Mouse (Mus musculus): ENCODE data around the gene Gm7970.
"Not testable (repeated sequence)": the region's sequence is repeated elsewhere in the genome, so short reads cannot be mapped to it uniquely, and the experiment has no call there.

Gm7970 gene

GRCm38 (mm10) chr14:41555483-41555882, at the start of gene Gm7970:
TSS of gene Gm7970 (minus strand) at chr14:41555583.
- not testable (repeated sequence) for DNase-seq

- not testable (repeated sequence) for DNase-seq
Observed at GRCm38 (mm10) chr14:41600935-41601334, 45.6 kb upstream of the Gm7970 start.

GRCm38 (mm10) chr14:41586346-41586745, 31.0 kb upstream of the Gm7970 start:
- not testable (repeated sequence) for DNase-seq

DNA sequence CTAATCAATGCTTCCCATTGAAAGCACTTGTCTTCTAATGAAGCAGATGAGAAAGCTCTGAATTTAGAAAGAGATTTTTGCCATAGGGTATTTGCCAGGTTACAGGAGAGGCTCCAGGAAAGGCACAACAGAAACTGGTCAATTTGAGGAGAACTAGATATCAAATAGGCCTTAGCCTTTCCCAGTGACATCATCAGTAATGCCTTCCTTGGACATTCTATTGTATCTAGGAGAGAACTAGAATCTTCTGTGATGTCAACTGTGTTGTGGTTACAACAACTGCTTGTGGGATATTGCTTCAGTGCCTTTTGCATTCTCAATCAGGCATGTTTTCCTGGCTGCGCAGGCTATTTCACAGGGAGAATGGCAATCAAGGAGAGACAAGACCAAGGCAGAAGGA, 17.5 kb upstream of the Gm7970 start, which contains the start of gene 1700049E17Rik2:
1700049E17Rik2 (plus strand) TSS at position 301 of the 400 bp plus-strand sequence.
- DNase-seq: not testable (repeated sequence)

DNA sequence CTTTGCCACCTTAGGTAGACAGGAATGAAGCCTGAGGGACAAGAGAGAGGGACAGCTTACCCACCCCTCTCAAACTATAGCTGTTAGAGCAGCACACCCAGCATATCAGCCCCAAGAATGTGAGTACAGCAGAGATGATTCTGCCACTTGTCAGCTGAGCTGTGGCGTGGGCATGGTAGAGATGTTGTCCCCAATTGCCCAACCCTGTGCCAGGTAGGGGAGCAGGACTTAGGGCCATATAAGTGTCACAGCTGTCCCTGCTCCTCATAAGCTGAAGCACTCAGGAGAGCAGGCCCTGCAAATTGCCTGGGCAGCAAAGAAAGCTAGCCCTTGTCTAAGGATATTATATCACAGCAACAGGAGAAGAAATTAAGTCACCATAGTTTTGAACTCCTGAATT, 30.7 kb downstream of the Gm7970 start:
- DNase-seq: not testable (repeated sequence)

DNA sequence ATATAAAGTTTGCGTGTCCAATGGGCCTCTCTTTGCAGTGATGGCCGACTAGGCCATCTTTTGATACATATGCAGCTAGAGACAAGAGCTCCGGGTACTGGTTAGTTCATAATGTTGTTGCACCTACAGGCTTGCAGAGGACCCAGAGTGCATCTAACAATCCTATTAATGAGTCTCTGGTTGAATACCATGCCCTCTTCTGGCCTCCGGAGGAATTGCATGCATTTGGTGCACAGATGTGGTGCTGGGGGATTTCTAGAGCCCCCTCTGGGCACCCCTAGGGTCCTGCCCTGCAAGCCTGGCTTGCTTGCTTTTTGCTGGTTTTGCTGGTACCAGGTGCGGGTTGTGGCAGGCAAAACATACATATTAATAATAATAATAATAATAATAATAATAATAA, 34.7 kb downstream of the Gm7970 start:
- not testable (repeated sequence) for DNase-seq

Measured in right cerebral cortex, postnatal 14 days (tissue).